Mouse (Mus musculus) embryonic facial prominence, embryonic 12.5 days (tissue): ENCODE data around the gene Lrrc63. TPM values are rescaled to one million over a fixed set of nuclear protein-coding genes. Genes with fewer than 3 reads are reported as not detected.

Experiments
- ATAC-seq: fragments of 200-750 bp; cut with Nextera tagmentation; 2 replicates; pipeline ENCODE4 v1.8.0; 2017; ENCODE audit not compliant: insufficient number of reproducible peaks, insufficient read depth, low FRiP score, low TSS enrichment
- H3K27ac ChIP-seq: fragments of 300-500 bp; sonication (generic); 2 replicates; pipeline ENCODE4 v1.5.1; 2016; ENCODE audit warnings: mild to moderate bottlenecking
- H3K27me3 ChIP-seq: fragments of 300-500 bp; sonication (generic); 2 replicates; pipeline ENCODE4 v1.6.1; 2016; ENCODE audit warnings: mild to moderate bottlenecking, moderate library complexity
- H3K36me3 ChIP-seq: fragments of 300-500 bp; sonication (generic); 2 replicates; pipeline ENCODE4 v1.6.1; 2016; ENCODE audit warnings: mild to moderate bottlenecking
- H3K4me1 ChIP-seq: fragments of 300-500 bp; sonication (generic); 2 replicates; pipeline ENCODE4 v1.6.1; 2016
- H3K4me2 ChIP-seq: fragments of 300-500 bp; sonication (generic); replicated peaks from 2 replicates; pipeline ENCODE4 v1.6.1; 2016; ENCODE audit warnings: mild to moderate bottlenecking, moderate library complexity
- H3K4me3 ChIP-seq: fragments of 300-500 bp; sonication (generic); 2 replicates; pipeline ENCODE4 v1.5.1; 2016; ENCODE audit warnings: mild to moderate bottlenecking
- H3K9ac ChIP-seq: fragments of 300-500 bp; sonication (generic); 2 replicates; pipeline ENCODE4 v1.6.1; 2016; ENCODE audit warnings: mild to moderate bottlenecking, moderate library complexity
- H3K9me3 ChIP-seq: fragments of 300-500 bp; sonication (generic); 2 replicates; pipeline ENCODE4 v1.6.1; 2016; ENCODE audit warnings: mild to moderate bottlenecking, moderate library complexity
- WGBS: fragments of 180-500 bp; shearing (Covaris S2); methylation state at CpG from one replicate; pipeline ENCODE4 v1.1.7; 2016; 5-methylcytosine and 5-hydroxymethylcytosine counted together
- polyA plus RNA-seq: library from polyadenylated mRNA; unstranded; fragments of >200 nt; fragmentation: Nextera tagmentation; extraction: Ambion mirVana; gene quantifications from 2 replicates; pipeline ENCODE4 v1.2.1, GENCODE M21; 2016

The Lrrc63 gene
- polyA plus RNA-seq, 1 experiment from 2014 or later: not detected

DNA sequence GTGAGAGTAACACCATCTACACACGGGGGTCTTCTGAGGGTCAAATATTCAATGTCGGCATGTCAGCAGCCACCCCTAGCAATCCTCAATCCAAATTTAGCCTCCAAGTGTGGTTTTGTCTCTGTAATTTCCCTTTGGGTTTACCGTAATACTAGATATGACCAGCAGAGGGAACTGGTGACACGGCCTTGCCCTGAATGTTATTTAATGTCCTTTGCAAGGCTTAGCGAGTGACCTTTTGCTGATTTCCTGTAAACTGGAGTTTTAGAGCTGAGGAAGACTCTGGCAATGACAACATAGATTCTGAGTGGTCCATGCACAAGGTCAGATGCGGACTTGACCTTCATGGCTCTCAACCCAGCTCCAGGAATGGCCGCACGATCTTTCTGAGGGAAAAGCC is 70.1 kb downstream of the Lrrc63 start:
- no peak overlapping the region for H3K27ac ChIP-seq
- no peak overlapping the region for H3K4me2 ChIP-seq
- H3K4me3 ChIP-seq: no peak overlapping the region
- 42% methylated on average over 8 of the region's 8 CpGs for WGBS
- no peak for ATAC-seq
- H3K4me1 ChIP-seq: no peaks in the 10 kb centered on the region
- H3K9ac ChIP-seq: no peak overlapping the region
- H3K36me3 ChIP-seq: no peaks in the 10 kb centered on the region
- no peaks in the 10 kb centered on the region for H3K9me3 ChIP-seq
- H3K27me3 ChIP-seq: no peaks in the 10 kb centered on the region

DNA sequence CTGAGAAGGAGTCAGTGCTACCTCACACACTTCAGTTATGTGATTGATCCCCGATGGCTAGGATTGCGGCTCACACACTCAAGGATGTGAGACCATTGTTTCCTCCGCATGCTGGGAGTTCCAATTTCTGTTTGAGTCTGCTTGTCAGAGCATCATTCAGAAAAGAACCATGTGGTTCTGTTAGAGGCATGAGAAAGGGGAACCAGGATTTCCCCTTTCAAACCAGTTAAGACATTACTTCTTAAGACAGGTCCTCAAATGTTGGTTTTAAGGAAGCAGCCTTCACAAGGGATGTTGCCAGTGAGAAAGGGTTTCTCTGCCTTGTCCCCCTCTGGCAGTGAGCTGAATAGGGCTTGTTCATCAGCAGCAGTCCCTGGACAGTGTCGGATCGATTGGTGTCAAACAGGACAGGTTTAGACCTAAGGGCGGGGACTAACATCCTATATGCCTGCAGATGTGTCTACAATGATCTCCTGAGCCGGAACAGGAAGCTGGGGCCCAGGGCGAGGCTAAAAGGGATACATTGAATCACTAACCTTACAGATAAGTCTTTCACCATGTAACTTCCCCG is 73.7 kb downstream of the Lrrc63 start:
- Histone ChIP-seq H3K4me1 (no peaks in the 10 kb centered on the region), H3K4me3 (no peak overlapping the region), H3K27ac (no peak overlapping the region), H3K4me2 (no peak overlapping the region), H3K9me3 (no peaks in the 10 kb centered on the region), H3K27me3 (no peaks in the 10 kb centered on the region), H3K36me3 (no peaks in the 10 kb centered on the region), H3K9ac (no peak overlapping the region)
- 72% methylated on average over 9 of the region's 9 CpGs for WGBS
- ATAC-seq: no peak

DNA sequence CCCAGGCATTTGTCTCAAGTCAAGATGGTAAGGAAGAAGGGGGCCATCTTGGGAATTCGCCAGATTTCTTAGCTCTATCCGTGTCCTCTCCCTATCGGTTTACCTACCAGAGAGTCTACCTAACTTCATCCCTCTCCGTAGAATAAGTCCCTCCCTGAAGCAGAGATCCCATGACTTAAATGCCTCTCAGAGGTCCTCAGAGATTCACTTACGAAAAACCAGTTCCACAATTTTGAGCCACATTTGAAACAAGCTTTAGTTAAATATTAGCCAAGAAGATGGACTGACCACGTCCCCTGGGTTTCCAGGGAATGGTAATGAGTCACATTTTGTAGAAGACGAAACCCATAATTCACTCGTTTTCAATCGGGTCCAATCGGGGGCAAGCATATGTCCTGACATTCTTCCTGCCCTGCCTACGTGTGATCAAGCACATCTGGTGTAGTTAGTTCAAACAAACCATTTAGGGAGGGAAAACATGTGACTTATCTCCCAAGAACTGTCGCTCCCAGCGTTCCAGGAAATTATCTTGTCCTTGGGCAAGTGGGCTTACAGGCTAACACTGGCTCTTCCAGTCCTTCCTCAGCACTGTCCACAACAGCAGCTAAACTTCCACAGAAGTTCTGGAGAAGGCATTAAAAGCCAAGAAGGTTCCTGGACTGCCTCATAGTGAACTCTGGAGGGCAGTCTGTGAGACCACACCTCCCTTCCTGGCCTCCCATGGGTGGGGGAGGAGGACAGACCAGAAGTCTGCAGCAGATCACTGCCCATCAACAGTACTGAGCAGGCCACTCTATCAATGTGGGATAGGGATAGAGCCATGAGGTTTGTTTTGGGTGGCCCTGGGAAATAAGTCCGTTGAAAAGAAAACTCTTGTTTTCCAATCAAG is 76.0 kb downstream of the Lrrc63 start:
- no peak overlapping the region for H3K9ac ChIP-seq
- no peak overlapping the region for H3K4me3 ChIP-seq
- no peak for ATAC-seq
- no peak overlapping the region for H3K4me2 ChIP-seq
- H3K36me3 ChIP-seq: no peaks in the 10 kb centered on the region
- no peaks in the 10 kb centered on the region for H3K4me1 ChIP-seq
- H3K27me3 ChIP-seq: no peaks in the 10 kb centered on the region
- H3K9me3 ChIP-seq: no peaks in the 10 kb centered on the region
- no peak overlapping the region for H3K27ac ChIP-seq
- whole genome bisulfite sequencing: 74% methylated on average over 14 of the region's 14 CpGs

DNA sequence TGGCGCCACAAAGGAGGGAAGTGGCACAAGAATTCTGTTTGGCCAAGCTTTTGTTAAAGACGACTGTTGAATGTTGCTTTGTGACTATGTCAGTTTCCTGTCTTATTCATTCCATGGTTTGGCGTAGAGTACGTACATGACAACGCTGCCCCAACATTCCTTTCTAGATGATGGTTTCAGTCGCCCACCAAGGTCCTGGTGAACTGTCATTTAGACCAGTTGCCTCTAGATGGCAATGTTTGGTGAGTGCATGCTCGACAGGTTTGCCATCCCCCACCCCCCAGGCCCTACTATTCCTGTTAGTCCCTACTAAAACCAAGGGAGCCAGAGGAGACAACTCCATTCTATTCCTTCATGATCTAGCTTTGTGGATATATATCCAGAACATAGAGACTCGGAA is 78.2 kb downstream of the Lrrc63 start:
- H3K27ac ChIP-seq: no peak overlapping the region
- whole genome bisulfite sequencing: 62% methylated on average over 8 of the region's 8 CpGs
- H3K27me3 ChIP-seq: no peaks in the 10 kb centered on the region
- no peak overlapping the region for H3K4me3 ChIP-seq
- H3K4me1 ChIP-seq: no peaks in the 10 kb centered on the region
- no peaks in the 10 kb centered on the region for H3K9me3 ChIP-seq
- no peaks in the 10 kb centered on the region for H3K36me3 ChIP-seq
- H3K9ac ChIP-seq: no peak overlapping the region
- no peak overlapping the region for H3K4me2 ChIP-seq
- ATAC-seq: no peak

GRCm38 (mm10) chr14:75045184-75045583 is 85.5 kb downstream of the Lrrc63 start:
- ATAC-seq: no peak
- H3K4me3 ChIP-seq: no peak overlapping the region
- 73% methylated on average over 7 of the region's 7 CpGs for WGBS

DNA sequence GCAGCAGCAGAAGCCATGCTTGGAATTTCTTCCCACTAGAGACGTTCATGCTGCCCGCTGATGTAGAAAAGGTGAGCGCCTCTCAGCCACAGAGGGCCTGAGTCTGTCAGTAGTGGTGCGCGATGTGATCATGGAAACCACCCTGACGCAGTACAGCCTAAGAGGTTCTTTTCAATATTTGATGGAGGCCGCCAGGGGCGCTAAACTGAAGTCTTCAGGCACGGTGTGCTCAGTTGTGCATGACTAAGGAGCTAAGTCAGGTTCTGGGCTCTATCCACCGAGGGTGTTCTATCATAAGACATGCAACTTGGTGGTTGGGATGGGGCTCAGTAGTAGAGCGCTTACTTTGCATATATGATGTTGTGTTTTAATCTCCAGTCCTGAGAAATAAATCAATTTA is 95.2 kb downstream of the Lrrc63 start:
- ATAC-seq: no peak
- Histone ChIP-seq H3K36me3 (no peaks in the 10 kb centered on the region), H3K27me3 (no peaks in the 10 kb centered on the region), H3K4me3 (no peak overlapping the region), H3K9me3 (no peaks in the 10 kb centered on the region), H3K27ac (no peak overlapping the region), H3K4me1 (no peaks in the 10 kb centered on the region), H3K4me2 (no peak overlapping the region), H3K9ac (no peak overlapping the region)
- 63% methylated on average over 11 of the region's 11 CpGs for WGBS

More at GRCm38 (mm10) chr14:75045184-75045583, 85.5 kb downstream of the Lrrc63 start:
- no peak overlapping the region for H3K4me2 ChIP-seq
- H3K9ac ChIP-seq: no peak overlapping the region
- H3K27ac ChIP-seq: no peak overlapping the region
- no peaks in the 10 kb centered on the region for H3K4me1 ChIP-seq
- H3K27me3 ChIP-seq: no peaks in the 10 kb centered on the region
- H3K9me3 ChIP-seq: no peaks in the 10 kb centered on the region
- H3K36me3 ChIP-seq: no peaks in the 10 kb centered on the region

Other genes with a start within 250 kb of the Lrrc63 start
- 15.3 and 15.7 TPM in 2 replicates for gene Lrch1, start 183.0 kb downstream of the Lrrc63 start, polyA plus RNA-seq
- gene Rubcnl, start 114.9 kb downstream of the Lrrc63 start, polyA plus RNA-seq: 0.65 and 0.67 TPM in 2 replicates
- 24.3 and 25.6 TPM in 2 replicates for gene Lcp1, start 220 bp upstream of the Lrrc63 start, polyA plus RNA-seq
- 0.28 TPM in 1 of 2 replicates, not detected in the other for gene Cpb2, start 111.4 kb upstream of the Lrrc63 start, polyA plus RNA-seq
- gene Zc3h13, start 153.5 kb upstream of the Lrrc63 start, polyA plus RNA-seq: 37.5 and 39.1 TPM in 2 replicates